Mouse (Mus musculus): ENCODE data around the gene Cdh13. TPM values are rescaled to one million over a fixed set of nuclear protein-coding genes. Genes with fewer than 3 reads are reported as not detected.

The Cdh13 gene
- total and polyA plus RNA-seq, 3 experiments: 162 to 172 (median 163) TPM

DNA sequence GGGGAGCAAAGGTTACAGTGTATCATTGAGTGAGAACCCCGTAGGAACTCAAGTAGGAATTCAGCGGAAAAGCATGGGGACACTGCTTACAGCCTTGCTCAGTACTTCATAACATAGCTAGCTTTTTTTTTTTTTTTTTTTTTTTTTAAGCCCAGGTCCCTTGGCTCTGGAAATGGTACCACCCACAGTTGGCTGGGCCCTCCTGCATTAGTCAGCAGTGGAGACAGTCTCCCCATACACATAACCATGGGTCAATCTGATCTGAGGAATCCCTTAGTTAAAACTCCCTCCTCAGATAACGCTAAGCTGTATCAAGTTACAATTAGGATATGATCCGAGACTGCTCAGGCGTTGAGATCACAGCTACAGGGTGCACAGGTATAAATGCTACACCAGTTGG, 344.2 kb downstream of the Cdh13 start:
- Histone ChIP-seq H3K9ac (ENCODE audit: low read depth, low read length) (no peak overlapping the region), H3K4me3 (no peak overlapping the region), H3K79me2 (replicated peaks; ENCODE audit: control insufficient read depth, insufficient read depth, low read length) (no peaks in the 10 kb centered on the region), H3K27me3 (ENCODE audit: control insufficient read depth, insufficient read depth, low read length) (no peaks in the 10 kb centered on the region), H3K36me3 (ENCODE audit: control insufficient read depth, insufficient read depth, low read length) (peaks cover 2% of the 10 kb centered on the region; the same call in 1 of the 2 replicates), H3K27ac (no peak overlapping the region), H3K4me1 (ENCODE audit: control insufficient read depth, insufficient read depth, low read length) (peaks cover 5% of the 10 kb centered on the region)
- no peak for DNase-seq
- intact Hi-C loops (cut with DNase I): no loop called here
- TF ChIP-seq CTCF (IDR thresholded peaks at IDR 0.05) (no peak), EP300 (IDR thresholded peaks at IDR 0.05; ENCODE audit: insufficient read depth, low read depth, low read length) (no peak)
- 77% methylated on average over 5 of the region's 5 CpGs for WGBS

DNA sequence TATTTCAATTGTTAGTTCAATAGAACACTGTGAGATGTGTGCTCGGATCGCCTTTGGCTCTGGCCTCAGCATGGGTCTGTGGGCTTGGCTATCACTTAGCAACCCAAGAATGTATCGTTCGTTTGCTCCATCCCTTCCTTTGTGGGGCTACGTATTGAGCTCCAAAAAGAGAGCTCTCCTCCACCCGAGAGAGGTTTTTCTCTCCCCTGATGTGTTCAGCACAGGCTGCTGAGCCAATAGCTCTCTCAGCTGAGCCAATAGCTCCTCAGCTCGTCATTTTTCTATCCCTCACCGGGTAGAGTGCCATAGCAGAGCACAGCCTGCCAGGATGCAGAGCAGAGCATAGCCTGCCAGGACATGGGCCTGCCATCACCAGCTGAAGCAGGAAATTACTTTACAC, 345.2 kb downstream of the Cdh13 start:
- DNase-seq: no peak
- TF ChIP-seq EP300 (IDR thresholded peaks at IDR 0.05; ENCODE audit: insufficient read depth, low read depth, low read length): no peak
- TF ChIP-seq CTCF (IDR thresholded peaks at IDR 0.05): no peak
- no peak for TF ChIP-seq POLR2A (IDR thresholded peaks at IDR 0.05; ENCODE audit: insufficient read depth, low read depth, low read length)
- Histone ChIP-seq H3K4me3 (no peak overlapping the region), H3K9ac (ENCODE audit: low read depth, low read length) (no peak overlapping the region), H3K79me2 (replicated peaks; ENCODE audit: control insufficient read depth, insufficient read depth, low read length) (no peaks in the 10 kb centered on the region), H3K27ac (no peak overlapping the region), H3K27me3 (ENCODE audit: control insufficient read depth, insufficient read depth, low read length) (no peaks in the 10 kb centered on the region), H3K36me3 (ENCODE audit: control insufficient read depth, insufficient read depth, low read length) (peaks cover 2% of the 10 kb centered on the region; the same call in 1 of the 2 replicates), H3K4me1 (ENCODE audit: control insufficient read depth, insufficient read depth, low read length) (peaks cover 5% of the 10 kb centered on the region)
- intact Hi-C loops (cut with DNase I): no loop called here
- 84% methylated on average over 8 of the region's 8 CpGs for WGBS

DNA sequence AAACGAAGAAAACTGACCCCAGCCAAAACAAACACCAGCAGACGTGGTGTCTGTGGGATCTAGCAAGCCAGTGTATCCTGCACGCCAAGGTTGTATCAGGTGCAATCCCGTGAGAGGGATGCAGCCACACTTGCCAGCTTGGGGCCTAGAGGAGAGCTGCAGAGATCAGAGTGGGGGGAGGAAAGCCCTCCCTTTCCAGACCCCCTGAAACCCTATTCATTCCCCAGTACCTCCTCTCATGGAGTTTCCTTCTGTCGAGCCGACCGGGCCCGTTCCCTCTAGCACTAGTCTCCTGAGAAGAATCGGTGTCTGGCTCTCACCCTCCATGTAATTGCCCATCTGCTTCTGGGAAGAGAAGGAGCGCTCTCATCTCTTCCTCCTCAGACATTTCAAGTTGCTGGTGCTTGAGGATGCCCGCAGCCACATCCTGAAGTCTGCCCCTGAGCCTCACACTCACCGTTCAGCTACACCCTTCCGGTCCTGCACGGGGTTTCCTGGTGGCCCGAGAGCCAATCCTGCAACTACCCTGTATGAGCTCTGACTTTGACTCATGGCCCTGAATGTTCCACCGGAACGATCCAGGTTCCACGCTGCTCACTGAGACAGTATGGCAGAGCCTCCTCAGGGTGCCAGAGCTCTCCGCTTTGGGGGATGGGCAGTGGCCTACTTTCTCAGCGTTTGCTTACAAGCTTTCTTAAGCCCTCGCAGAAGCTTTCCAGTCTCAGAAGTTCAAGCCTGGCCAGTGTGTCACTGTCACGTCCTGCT, 351.9 kb downstream of the Cdh13 start:
- intact Hi-C loops (cut with DNase I): no loop called here
- no peak for DNase-seq
- no peaks in the 10 kb centered on the region for H3K79me2 ChIP-seq (replicated peaks; ENCODE audit: control insufficient read depth, insufficient read depth, low read length)

GRCm38 (mm10) chr8:118639606-118640005, 356.1 kb downstream of the Cdh13 start:
- Histone ChIP-seq H3K27ac (no peak overlapping the region), H3K79me2 (replicated peaks; ENCODE audit: control insufficient read depth, insufficient read depth, low read length) (no peaks in the 10 kb centered on the region), H3K27me3 (ENCODE audit: control insufficient read depth, insufficient read depth, low read length) (no peaks in the 10 kb centered on the region), H3K36me3 (ENCODE audit: control insufficient read depth, insufficient read depth, low read length) (no peaks in the 10 kb centered on the region), H3K4me1 (ENCODE audit: control insufficient read depth, insufficient read depth, low read length) (no peaks in the 10 kb centered on the region), H3K9ac (ENCODE audit: low read depth, low read length) (no peak overlapping the region), H3K4me3 (no peak overlapping the region)
- DNase-seq: peak in 1 of 2 experiments; percentile 31
- intact Hi-C loops (cut with DNase I): no loop called here
- WGBS: 33% methylated on average over 8 of the region's 8 CpGs
- TF ChIP-seq POLR2A (IDR thresholded peaks at IDR 0.05; ENCODE audit: insufficient read depth, low read depth, low read length) (no peak), CTCF (IDR thresholded peaks at IDR 0.05) (no peak), EP300 (IDR thresholded peaks at IDR 0.05; ENCODE audit: insufficient read depth, low read depth, low read length) (no peak)

More for the DNA sequence above, 351.9 kb downstream of the Cdh13 start:
- TF ChIP-seq EP300 (IDR thresholded peaks at IDR 0.05; ENCODE audit: insufficient read depth, low read depth, low read length) (no peak), CTCF (IDR thresholded peaks at IDR 0.05) (no peak), POLR2A (IDR thresholded peaks at IDR 0.05; ENCODE audit: insufficient read depth, low read depth, low read length) (no peak)
- Histone ChIP-seq H3K9ac (ENCODE audit: low read depth, low read length) (no peak overlapping the region), H3K4me1 (ENCODE audit: control insufficient read depth, insufficient read depth, low read length) (no peaks in the 10 kb centered on the region), H3K36me3 (ENCODE audit: control insufficient read depth, insufficient read depth, low read length) (no peaks in the 10 kb centered on the region), H3K4me3 (no peak overlapping the region), H3K27me3 (ENCODE audit: control insufficient read depth, insufficient read depth, low read length) (no peaks in the 10 kb centered on the region), H3K27ac (no peak overlapping the region)
- 79% methylated on average over 22 of the region's 22 CpGs for WGBS

DNA sequence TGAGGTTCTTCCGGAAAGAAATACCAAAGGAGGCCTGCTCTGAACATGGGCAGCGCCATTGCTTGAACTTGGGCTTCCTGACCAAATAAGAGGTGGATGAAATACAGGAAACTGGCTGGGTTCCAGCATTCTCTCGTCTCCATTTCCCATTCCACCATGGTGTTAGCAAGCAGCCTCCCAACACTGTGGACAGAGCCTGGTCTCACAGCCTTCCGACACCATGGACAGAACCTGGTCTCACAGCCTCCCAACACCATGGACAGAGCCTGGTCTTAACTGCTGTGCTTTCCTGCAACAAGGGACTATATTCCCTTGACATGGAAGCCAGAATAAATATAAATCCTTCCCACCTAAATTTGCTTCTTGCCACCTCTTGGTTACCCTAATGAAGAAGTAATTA, 358.3 kb downstream of the Cdh13 start:
- H3K27me3 ChIP-seq (ENCODE audit: control insufficient read depth, insufficient read depth, low read length): no peaks in the 10 kb centered on the region
- no peaks in the 10 kb centered on the region for H3K36me3 ChIP-seq (ENCODE audit: control insufficient read depth, insufficient read depth, low read length)
- no peak overlapping the region for H3K27ac ChIP-seq
- H3K4me1 ChIP-seq (ENCODE audit: control insufficient read depth, insufficient read depth, low read length): no peaks in the 10 kb centered on the region
- TF ChIP-seq EP300 (IDR thresholded peaks at IDR 0.05; ENCODE audit: insufficient read depth, low read depth, low read length) (no peak), CTCF (IDR thresholded peaks at IDR 0.05) (no peak)
- no peak for DNase-seq
- intact Hi-C loops (cut with DNase I): no loop called here
- 62% methylated on average over 4 of the region's 4 CpGs for WGBS
- H3K4me3 ChIP-seq: no peak overlapping the region
- H3K9ac ChIP-seq (ENCODE audit: low read depth, low read length): no peak overlapping the region
- no peaks in the 10 kb centered on the region for H3K79me2 ChIP-seq (replicated peaks; ENCODE audit: control insufficient read depth, insufficient read depth, low read length)

- WGBS: 83% methylated on average over 6 of the region's 6 CpGs
- H3K27ac ChIP-seq: no peak overlapping the region
- H3K27me3 ChIP-seq (ENCODE audit: control insufficient read depth, insufficient read depth, low read length): no peaks in the 10 kb centered on the region
- H3K4me3 ChIP-seq: no peak overlapping the region
- H3K36me3 ChIP-seq (ENCODE audit: control insufficient read depth, insufficient read depth, low read length): no peaks in the 10 kb centered on the region
- no peaks in the 10 kb centered on the region; the same call in 1 of the 2 replicates for H3K4me1 ChIP-seq (ENCODE audit: control insufficient read depth, insufficient read depth, low read length)
- TF ChIP-seq POLR2A (IDR thresholded peaks at IDR 0.05; ENCODE audit: insufficient read depth, low read depth, low read length) (no peak), EP300 (IDR thresholded peaks at IDR 0.05; ENCODE audit: insufficient read depth, low read depth, low read length) (no peak), CTCF (IDR thresholded peaks at IDR 0.05) (no peak)
- intact Hi-C loops (cut with DNase I): no loop called here
- H3K79me2 ChIP-seq (replicated peaks; ENCODE audit: control insufficient read depth, insufficient read depth, low read length): no peaks in the 10 kb centered on the region
- H3K9ac ChIP-seq (ENCODE audit: low read depth, low read length): no peak overlapping the region
- no peak for DNase-seq
Measured at GRCm38 (mm10) chr8:118648801-118649537, 365.4 kb downstream of the Cdh13 start.

Data from heart, adult 2 months (tissue).